Mouse (Mus musculus) lung, adult 2 months (tissue): ENCODE data around the gene Ntm. TPM values are rescaled to one million over a fixed set of nuclear protein-coding genes. Genes with fewer than 3 reads are reported as not detected.

Experiments used
- DNase-seq: peaks from one replicate; pipeline ENCODE4 v3.0.0; 2022
- H3K4me1 ChIP-seq: fragments of 200-500 bp; 2 replicates; pipeline ENCODE4 v1.6.1; 2011; ENCODE audit warnings: low read length; ENCODE audit not compliant: control insufficient read depth, insufficient read depth
- H3K4me3 ChIP-seq: fragments of 200-500 bp; replicated peaks from 2 replicates; pipeline ENCODE3; 2011; ENCODE audit warnings: low read depth, mild to moderate bottlenecking, control low read depth, low read length; ENCODE audit errors: extremely low read depth
- CTCF ChIP-seq: fragments of 200-500 bp; IDR thresholded peaks from 2 replicates; pipeline ENCODE4 v1.5.1; 2011; ENCODE audit warnings: mild to moderate bottlenecking, low read length, control low read depth; ENCODE audit not compliant: insufficient read depth
- POLR2A ChIP-seq: fragments of 200-500 bp; IDR thresholded peaks from 2 replicates; pipeline ENCODE4 v1.6.1; 2011; ENCODE audit warnings: low read depth, mild to moderate bottlenecking, control low read depth, low read length, borderline replicate concordance; ENCODE audit errors: extremely low read depth
- WGBS: fragments of 180-500 bp; shearing (Covaris S2); methylation state at CpG from one replicate; pipeline ENCODE4 v1.1.7; 2018; 5-methylcytosine and 5-hydroxymethylcytosine counted together
- polyA plus RNA-seq: library from polyadenylated mRNA; depleted of rRNA; stranded (reverse); fragments of >200 nt; gene quantifications from 2 replicates; pipeline ENCODE4 v1.2.3, GENCODE M21; 2012

Gene Ntm
- polyA plus RNA-seq, 1 experiment: 1.1 TPM

DNA sequence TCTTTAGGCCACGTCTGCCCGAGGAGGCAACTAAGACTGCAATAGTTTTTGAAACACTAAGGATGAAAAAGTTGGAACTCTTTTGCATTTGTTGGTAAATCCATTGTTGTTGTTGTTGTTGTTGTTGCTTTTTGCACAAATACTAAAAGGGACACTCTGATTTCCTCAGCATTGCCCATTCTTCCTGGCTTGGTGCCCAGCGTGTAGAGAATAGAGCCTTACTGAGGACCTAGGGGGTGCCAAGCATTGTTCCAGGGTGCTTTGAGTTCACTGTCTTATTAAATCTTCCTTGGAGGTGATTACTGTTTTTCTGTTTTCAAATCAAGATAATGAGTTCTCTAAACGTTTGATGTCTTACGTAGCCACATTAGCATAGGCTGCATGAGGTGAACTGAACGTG is 428.2 kb downstream of the Ntm start:
- Histone ChIP-seq H3K4me3 (no peak overlapping the region), H3K4me1 (no peaks in the 10 kb centered on the region)
- DNase-seq: no peak
- TF ChIP-seq CTCF (no peak), POLR2A (no peak)
- 82% methylated on average over 6 of the region's 6 CpGs for WGBS

DNA sequence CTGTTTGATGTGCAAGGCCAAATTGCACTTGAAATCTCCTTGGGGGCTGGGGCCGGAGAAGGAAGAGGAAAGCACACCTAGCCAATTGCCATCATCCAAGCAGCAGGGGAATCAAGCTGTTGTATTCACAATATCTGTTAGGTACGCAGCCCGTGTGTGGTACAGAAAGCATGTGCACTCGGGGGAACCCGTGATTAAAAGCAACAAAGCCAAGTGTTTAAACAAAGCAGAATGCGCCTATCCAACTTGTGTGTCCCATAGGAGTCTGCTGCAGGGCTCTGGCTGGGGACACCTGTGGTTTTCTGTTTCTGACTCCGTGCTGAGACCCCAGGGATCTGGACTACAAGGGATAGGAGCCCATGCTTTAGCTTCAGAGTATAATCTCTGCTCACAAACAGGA is 428.6 kb downstream of the Ntm start:
- Histone ChIP-seq H3K4me3 (no peak overlapping the region), H3K4me1 (no peaks in the 10 kb centered on the region)
- 67% methylated on average over 7 of the region's 7 CpGs for WGBS
- no peak for DNase-seq
- TF ChIP-seq CTCF: no peak
- no peak for TF ChIP-seq POLR2A

DNA sequence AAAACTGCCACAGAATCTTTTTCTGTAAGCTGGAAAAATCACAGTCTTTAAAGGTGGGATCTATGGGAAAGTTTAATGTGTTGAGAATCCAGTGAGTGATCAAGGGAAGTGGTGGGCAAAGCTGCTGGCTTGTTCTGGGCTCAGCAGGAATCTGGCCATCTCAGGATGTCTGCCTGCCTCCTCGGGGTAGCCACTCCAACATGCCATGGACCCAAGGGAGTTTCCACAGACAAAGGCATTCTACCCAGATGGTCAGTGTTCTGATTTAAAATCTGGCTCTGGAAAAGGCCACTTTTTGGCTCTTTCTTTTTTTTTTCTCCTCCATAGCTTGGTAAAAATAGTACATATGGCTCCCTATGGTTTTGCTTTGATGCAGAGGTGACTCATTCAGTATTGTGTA is 429.4 kb downstream of the Ntm start:
- TF ChIP-seq POLR2A: no peak
- no peak for TF ChIP-seq CTCF
- 31% methylated on average over 1 of the region's 1 CpGs for WGBS
- DNase-seq: no peak
- no peak overlapping the region for H3K4me3 ChIP-seq
- no peaks in the 10 kb centered on the region for H3K4me1 ChIP-seq

DNA sequence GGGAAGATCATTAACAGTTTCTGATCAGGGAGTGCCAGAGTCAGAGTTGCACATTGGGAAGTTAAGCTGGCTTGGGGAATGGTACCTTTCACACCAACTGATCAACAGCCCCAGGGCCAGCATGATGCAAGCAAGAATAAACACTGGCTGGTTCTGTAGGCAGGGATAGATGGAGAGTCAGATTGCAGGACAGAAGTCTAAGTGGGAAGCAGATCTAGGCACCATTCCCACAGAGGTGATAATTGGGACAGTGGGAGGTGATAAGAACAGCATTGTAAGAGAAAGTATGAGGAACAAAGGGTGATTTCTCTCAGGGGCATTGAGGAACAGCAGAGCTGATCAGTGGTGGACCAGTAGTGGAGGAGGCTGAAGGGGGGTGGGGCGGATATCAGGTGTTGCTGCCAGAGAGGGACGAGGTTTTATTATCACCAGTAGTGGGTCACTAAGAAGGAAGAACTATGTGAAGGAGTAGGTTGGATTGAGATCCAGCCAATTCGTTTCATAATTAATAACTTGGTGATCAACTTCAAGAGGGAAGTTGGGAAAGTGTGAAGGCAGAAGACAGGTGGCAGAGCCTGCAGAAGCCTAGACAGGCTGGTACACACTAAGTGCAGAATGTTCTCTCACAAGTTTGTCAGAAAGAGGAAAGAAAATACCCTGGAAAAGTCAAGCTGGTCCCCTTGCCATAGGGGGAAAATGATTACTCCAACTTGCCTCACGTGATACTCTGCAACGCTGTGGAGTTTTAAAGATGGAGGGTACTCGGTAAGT is 431.6 kb downstream of the Ntm start:
- Histone ChIP-seq H3K4me3 (no peak overlapping the region), H3K4me1 (no peaks in the 10 kb centered on the region)
- TF ChIP-seq CTCF (no peak), POLR2A (no peak)
- DNase-seq: no peak
- WGBS: 71% methylated on average over 6 of the region's 6 CpGs

DNA sequence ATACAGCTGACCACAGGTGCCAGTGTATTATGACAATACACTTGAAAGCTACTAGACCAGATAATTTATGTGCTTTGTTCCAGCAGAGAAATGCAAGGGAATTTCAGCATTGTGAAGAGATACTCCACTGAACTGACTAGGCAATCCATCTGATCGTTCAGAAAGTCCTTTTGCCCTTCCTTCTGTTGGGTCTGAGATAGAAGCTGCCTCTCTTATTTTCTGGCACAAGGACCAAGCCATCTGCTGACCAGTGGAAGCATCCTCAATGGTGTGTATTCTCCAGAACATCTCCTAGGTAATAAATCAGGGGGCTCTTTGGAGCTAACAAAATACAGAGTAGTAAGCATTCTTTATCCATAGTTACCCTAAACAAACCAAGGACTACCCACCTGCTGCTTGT is 438.8 kb downstream of the Ntm start:
- H3K4me3 ChIP-seq: no peak overlapping the region
- no peaks in the 10 kb centered on the region for H3K4me1 ChIP-seq
- DNase-seq: no peak
- no peak for TF ChIP-seq CTCF
- no peak for TF ChIP-seq POLR2A
- 58% methylated on average over 1 of the region's 1 CpGs for WGBS

DNA sequence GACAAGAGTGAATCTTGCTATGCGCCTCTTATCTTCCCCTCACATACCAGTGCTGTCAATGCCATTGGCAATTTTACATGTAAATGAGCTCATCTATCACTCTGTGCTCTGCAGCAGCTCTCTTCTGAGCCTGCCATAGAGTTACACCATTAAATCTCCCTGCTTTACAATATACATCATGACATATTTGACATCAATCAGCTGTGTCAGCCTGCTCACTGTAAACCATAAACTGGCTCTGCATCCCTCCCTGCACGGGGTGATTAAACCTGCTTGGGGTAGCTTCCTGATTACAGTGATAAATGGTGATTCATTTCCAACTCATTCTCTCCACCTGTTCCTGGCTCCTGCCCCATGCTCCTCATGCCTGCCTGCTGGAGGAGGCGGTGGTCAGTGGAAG is 439.7 kb downstream of the Ntm start:
- 51% methylated on average over 3 of the region's 3 CpGs for WGBS
- DNase-seq: no peak
- TF ChIP-seq POLR2A (no peak), CTCF (no peak)
- no peak overlapping the region for H3K4me3 ChIP-seq
- H3K4me1 ChIP-seq: no peaks in the 10 kb centered on the region

DNA sequence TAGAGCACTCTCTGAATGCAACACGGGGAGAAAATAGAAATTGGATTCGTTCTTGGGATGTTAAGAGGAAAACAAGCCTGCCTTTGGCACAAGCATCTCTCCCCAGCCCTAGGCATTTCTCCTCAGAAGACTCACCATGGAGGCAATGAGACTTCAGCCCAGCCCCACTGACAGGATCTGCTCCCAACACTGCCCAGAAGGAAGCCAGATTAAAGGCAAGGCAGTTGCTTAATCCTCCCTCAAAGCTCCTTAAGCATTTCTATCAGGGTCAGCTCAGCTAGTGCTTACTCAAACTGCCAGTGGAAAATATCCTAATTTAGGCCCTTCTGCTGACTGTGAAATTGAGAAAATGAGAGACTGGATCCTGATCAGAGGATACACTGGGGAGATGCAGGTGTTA is 443.8 kb downstream of the Ntm start:
- TF ChIP-seq CTCF (no peak), POLR2A (no peak)
- 64% methylated on average over 2 of the region's 2 CpGs for WGBS

DNA sequence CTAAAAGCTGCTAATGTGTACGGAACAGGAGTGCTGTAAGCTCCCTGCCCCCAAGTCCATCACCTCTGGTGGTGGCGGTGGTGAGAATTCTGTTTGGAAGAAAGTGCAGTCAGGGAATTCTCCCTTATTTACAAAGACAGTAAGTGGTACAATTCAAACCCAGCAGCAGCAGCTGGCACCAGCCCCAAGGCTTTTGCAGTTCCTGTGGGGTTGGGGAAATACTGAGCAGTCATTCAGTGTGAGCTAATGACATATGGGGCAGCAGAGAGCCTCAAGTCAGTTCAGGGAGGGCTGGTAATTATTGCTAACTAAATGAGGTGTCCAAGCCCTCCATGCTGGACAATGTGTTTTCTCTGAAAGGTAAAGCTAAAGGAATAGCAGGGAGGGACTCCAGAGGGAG is 446.3 kb downstream of the Ntm start:
- WGBS: 73% methylated on average over 2 of the region's 2 CpGs
- no peak for DNase-seq
- Histone ChIP-seq H3K4me3 (no peak overlapping the region), H3K4me1 (no peaks in the 10 kb centered on the region)
- TF ChIP-seq CTCF (no peak), POLR2A (no peak)

More for the DNA sequence above, 443.8 kb downstream of the Ntm start:
- Histone ChIP-seq H3K4me3 (no peak overlapping the region), H3K4me1 (no peaks in the 10 kb centered on the region)
- no peak for DNase-seq

DNA sequence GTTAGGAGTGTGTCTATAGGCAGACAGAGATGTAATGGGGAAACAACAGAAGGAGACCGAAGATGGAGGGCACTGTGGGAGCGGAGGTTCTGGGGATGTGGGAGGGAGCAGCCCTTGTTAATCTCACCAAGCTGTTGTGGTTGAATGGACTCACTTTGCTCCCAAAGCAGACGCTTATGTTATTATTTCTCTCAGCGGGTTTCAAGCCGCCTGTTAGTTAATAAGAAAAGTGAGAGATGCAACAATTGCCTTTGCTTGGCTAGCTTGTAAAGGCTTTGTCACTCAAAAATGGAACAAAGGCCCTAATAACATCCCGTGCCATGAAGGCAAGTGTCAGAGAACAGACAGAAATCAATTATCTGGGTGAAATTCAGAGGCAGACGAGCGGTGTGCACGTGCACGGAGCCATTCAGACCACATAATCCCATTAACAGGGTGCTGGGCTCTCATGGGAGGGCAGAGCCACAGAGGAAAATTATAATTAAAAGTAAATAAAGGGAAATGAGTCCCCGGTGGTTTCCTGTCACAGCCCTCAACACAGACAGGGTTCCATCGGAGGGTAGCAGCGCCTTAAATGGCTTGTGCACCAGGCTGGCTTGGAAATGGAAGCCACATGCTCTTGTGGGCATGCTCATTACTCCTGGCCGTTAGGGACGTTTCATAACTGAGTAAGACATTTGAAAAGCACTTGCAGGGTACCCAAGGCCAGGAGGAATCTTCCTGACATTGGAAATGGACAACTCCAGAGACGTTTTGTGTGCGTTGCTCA is 448.2 kb downstream of the Ntm start:
- Histone ChIP-seq H3K4me3 (no peak overlapping the region), H3K4me1 (no peaks in the 10 kb centered on the region)
- 77% methylated on average over 17 of the region's 17 CpGs for WGBS
- TF ChIP-seq CTCF: no peak
- no peak for TF ChIP-seq POLR2A
- DNase-seq: no peak

DNA sequence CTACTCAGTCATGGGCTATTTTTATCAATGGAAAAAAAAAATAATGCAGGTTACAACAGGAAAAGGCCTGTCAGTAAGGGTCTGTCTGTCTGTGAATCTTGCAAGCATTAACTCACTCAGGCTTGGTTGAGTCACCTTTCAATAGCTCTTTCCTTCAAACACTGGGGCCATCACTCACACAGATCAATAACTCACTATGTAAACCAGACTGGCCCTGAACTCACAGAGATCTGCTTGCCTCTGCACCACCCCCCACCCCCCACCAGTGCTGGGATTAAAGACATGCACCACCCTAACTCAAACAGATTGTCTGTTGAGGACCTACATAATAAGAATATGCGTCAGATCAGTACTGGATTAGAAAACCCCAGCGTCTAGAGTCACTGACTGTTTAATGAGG is 466.9 kb downstream of the Ntm start:
- no peak for TF ChIP-seq CTCF
- no peak for TF ChIP-seq POLR2A
- Histone ChIP-seq H3K4me1 (no peaks in the 10 kb centered on the region), H3K4me3 (no peak overlapping the region)
- WGBS: 40% methylated on average over 2 of the region's 2 CpGs
- DNase-seq: no peak

DNA sequence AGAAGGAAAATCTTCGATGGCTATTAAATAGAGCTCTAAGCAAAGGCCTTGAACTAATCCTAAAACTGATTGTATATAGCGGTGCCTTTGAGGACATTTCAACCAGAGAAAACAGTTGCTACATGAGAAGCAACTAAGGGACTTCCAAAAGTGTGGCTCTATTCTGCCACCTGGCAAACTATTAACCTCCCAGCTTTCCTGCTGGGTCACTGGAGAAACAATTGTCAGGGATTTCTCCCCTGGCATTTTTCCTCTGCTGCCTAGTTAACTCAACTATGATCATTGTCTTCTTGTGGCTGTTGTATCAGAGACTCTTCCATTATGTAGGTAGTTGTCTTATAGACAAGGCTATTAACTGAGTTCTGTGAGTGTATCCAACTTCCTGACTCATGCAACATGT is 480.7 kb downstream of the Ntm start:
- no peak for DNase-seq
- TF ChIP-seq CTCF (no peak), POLR2A (no peak)
- no peaks in the 10 kb centered on the region for H3K4me1 ChIP-seq
- 89% methylated on average over 2 of the region's 2 CpGs for WGBS
- H3K4me3 ChIP-seq: no peak overlapping the region
